Mouse (Mus musculus): ENCODE measurements around the gene Thap8. TPM values are rescaled to one million over a fixed set of nuclear protein-coding genes. Genes with fewer than 3 reads are reported as not detected.
A peak's percentile ranks its signal among the peaks of the same experiment; 100 is the strongest.

The Thap8 gene
- polyA plus RNA-seq, 1 experiment = 0.21 TPM

GRCm38 (mm10) chr7:30280670-30281138 lies 810 bp downstream of the Thap8 start:
- H3K4me1 ChIP-seq (ENCODE audit: control insufficient read depth, insufficient read depth, low read length) = no peaks in the 10 kb centered on the region
- 0% methylated on average over 20 of the region's 20 CpGs for WGBS
- H3K4me3 ChIP-seq (replicated peaks; ENCODE audit: extremely low read depth, low read depth, low read length) = peak overlapping the region; percentile 75
- TF ChIP-seq CTCF (IDR thresholded peaks at IDR 0.05; ENCODE audit: insufficient read depth, low read length) (no peak), POLR2A (IDR thresholded peaks at IDR 0.05; ENCODE audit: borderline replicate concordance, extremely low read depth, low read depth, low read length) (peak; percentile 74; the same call in 1 of the 2 replicates)
- DNase-seq = peak; percentile 86

- no peak for DNase-seq
- WGBS = 57% methylated on average over 4 of the region's 4 CpGs
- TF ChIP-seq POLR2A (IDR thresholded peaks at IDR 0.05; ENCODE audit: borderline replicate concordance, extremely low read depth, low read depth, low read length) (no peak), CTCF (IDR thresholded peaks at IDR 0.05; ENCODE audit: insufficient read depth, low read length) (no peak)
- H3K4me3 ChIP-seq (replicated peaks; ENCODE audit: extremely low read depth, low read depth, low read length) = no peak overlapping the region
- H3K4me1 ChIP-seq (ENCODE audit: control insufficient read depth, insufficient read depth, low read length) = no peaks in the 10 kb centered on the region
These were observed 1.6 kb downstream of the Thap8 start for GRCm38 (mm10) chr7:30281522-30281921.

GRCm38 (mm10) chr7:30282740-30283139 lies 2.8 kb downstream of the Thap8 start:
- 67% methylated on average over 7 of the region's 7 CpGs for WGBS
- Histone ChIP-seq H3K4me1 (ENCODE audit: control insufficient read depth, insufficient read depth, low read length) (no peaks in the 10 kb centered on the region), H3K4me3 (replicated peaks; ENCODE audit: extremely low read depth, low read depth, low read length) (no peak overlapping the region)
- TF ChIP-seq CTCF (IDR thresholded peaks at IDR 0.05; ENCODE audit: insufficient read depth, low read length) (no peak), POLR2A (IDR thresholded peaks at IDR 0.05; ENCODE audit: borderline replicate concordance, extremely low read depth, low read depth, low read length) (no peak)
- no peak for DNase-seq

GRCm38 (mm10) chr7:30286701-30287410 lies 7.0 kb downstream of the Thap8 start:
- Histone ChIP-seq H3K4me3 (replicated peaks; ENCODE audit: extremely low read depth, low read depth, low read length) (no peak overlapping the region), H3K4me1 (ENCODE audit: control insufficient read depth, insufficient read depth, low read length) (no peaks in the 10 kb centered on the region)
- WGBS = 58% methylated on average over 8 of the region's 8 CpGs
- TF ChIP-seq POLR2A (IDR thresholded peaks at IDR 0.05; ENCODE audit: borderline replicate concordance, extremely low read depth, low read depth, low read length) (no peak), CTCF (IDR thresholded peaks at IDR 0.05; ENCODE audit: insufficient read depth, low read length) (no peak)
- DNase-seq = no peak

- Histone ChIP-seq H3K4me3 (replicated peaks; ENCODE audit: extremely low read depth, low read depth, low read length) (no peak overlapping the region), H3K4me1 (ENCODE audit: control insufficient read depth, insufficient read depth, low read length) (no peaks in the 10 kb centered on the region)
- no peak for DNase-seq
- no peak for TF ChIP-seq POLR2A (IDR thresholded peaks at IDR 0.05; ENCODE audit: borderline replicate concordance, extremely low read depth, low read depth, low read length)
- TF ChIP-seq CTCF (IDR thresholded peaks at IDR 0.05; ENCODE audit: insufficient read depth, low read length) = no peak
- WGBS = 61% methylated on average over 6 of the region's 6 CpGs
These were observed 8.2 kb downstream of the Thap8 start for GRCm38 (mm10) chr7:30288046-30288445.

GRCm38 (mm10) chr7:30289071-30289713 lies 9.3 kb downstream of the Thap8 start:
- 65% methylated on average over 7 of the region's 7 CpGs for WGBS
- TF ChIP-seq POLR2A (IDR thresholded peaks at IDR 0.05; ENCODE audit: borderline replicate concordance, extremely low read depth, low read depth, low read length) = no peak
- TF ChIP-seq CTCF (IDR thresholded peaks at IDR 0.05; ENCODE audit: insufficient read depth, low read length) = no peak
- no peak overlapping the region for H3K4me3 ChIP-seq (replicated peaks; ENCODE audit: extremely low read depth, low read depth, low read length)
- H3K4me1 ChIP-seq (ENCODE audit: control insufficient read depth, insufficient read depth, low read length) = no peaks in the 10 kb centered on the region
- DNase-seq = no peak

GRCm38 (mm10) chr7:30289714-30290399 lies 10.0 kb downstream of the Thap8 start:
- no peak overlapping the region for H3K4me3 ChIP-seq (replicated peaks; ENCODE audit: extremely low read depth, low read depth, low read length)
- 63% methylated on average over 10 of the region's 10 CpGs for WGBS
- no peaks in the 10 kb centered on the region for H3K4me1 ChIP-seq (ENCODE audit: control insufficient read depth, insufficient read depth, low read length)
- no peak for DNase-seq
- TF ChIP-seq POLR2A (IDR thresholded peaks at IDR 0.05; ENCODE audit: borderline replicate concordance, extremely low read depth, low read depth, low read length) = no peak
- no peak for TF ChIP-seq CTCF (IDR thresholded peaks at IDR 0.05; ENCODE audit: insufficient read depth, low read length)

- TF ChIP-seq CTCF (IDR thresholded peaks at IDR 0.05; ENCODE audit: insufficient read depth, low read length) (no peak), POLR2A (IDR thresholded peaks at IDR 0.05; ENCODE audit: borderline replicate concordance, extremely low read depth, low read depth, low read length) (peak; percentile 51; the same call in 1 of the 2 replicates)
- DNase-seq = peak; percentile 18
- no peaks in the 10 kb centered on the region for H3K4me1 ChIP-seq (ENCODE audit: control insufficient read depth, insufficient read depth, low read length)
- H3K4me3 ChIP-seq (replicated peaks; ENCODE audit: extremely low read depth, low read depth, low read length) = peak within 1 kb of the TSS; percentile 65
- WGBS = 8% methylated on average over 35 of the region's 35 CpGs
These were observed 11.6 kb downstream of the Thap8 start, which contains the start of gene Clip3 for GRCm38 (mm10) chr7:30291215-30292131. Gene Clip3 (plus strand): TSS chr7:30291728.
